Mouse (Mus musculus) embryo, embryonic 10.5 days (tissue): ENCODE data around the gene Abhd5.
A peak's percentile ranks its signal among the peaks of the same experiment; 100 is the strongest.

Source experiments
- DNase-seq: peaks from one replicate; pipeline ENCODE4 v3.0.0-alpha.2; 2015; ENCODE audit warnings: low spot score

Abhd5 gene

GRCm38 (mm10) chr9:122415056-122415775 lies 63.8 kb downstream of the Abhd5 start:
- no peak for DNase-seq

DNA sequence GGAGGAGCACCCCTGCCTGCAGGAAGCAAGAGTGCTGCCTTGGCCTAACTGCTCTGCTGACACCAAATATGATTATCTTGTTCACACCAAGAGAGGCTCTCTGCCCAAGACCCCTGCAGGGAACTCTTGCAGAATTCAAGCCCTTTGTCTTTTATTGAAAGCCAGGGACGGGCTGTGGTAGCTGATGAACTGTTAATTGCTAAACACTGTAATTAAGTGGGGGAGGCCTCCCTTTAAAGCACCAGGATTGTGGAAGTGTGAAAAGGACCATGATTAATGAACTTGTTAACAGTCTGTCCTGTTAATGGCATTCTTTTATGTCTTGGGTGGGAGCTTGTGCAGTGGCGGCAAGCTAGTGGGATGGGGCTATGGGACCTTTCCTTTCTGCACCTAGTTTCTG lies 65.2 kb downstream of the Abhd5 start:
- DNase-seq = no peak

DNA sequence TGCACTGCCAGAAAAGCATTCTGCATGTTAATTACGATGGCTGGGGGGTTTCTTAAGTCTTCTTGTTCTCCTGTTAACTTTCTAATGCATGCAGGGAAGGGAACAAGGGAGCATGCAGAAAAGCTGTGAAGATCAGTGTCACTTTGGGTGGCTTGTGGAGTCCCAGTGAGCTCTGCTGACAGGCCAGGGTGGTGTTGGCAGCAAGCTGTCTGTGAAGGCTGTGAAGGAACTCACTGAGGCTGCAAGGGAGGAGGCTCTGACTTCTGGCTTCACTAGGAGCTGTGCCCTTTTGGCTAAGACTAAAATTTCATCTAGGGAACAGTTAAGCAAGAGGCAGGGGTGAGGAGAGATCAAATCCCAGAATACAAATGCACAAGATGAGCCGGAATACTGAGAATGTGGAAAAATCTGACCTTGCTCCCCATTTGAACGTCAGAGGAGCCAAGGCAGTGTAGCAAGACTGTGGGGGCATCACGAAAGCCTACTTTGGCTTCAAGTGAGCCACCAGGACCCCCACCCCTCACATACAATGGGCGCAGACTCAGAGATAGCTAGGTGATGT lies 68.9 kb downstream of the Abhd5 start:
- DNase-seq = no peak

DNA sequence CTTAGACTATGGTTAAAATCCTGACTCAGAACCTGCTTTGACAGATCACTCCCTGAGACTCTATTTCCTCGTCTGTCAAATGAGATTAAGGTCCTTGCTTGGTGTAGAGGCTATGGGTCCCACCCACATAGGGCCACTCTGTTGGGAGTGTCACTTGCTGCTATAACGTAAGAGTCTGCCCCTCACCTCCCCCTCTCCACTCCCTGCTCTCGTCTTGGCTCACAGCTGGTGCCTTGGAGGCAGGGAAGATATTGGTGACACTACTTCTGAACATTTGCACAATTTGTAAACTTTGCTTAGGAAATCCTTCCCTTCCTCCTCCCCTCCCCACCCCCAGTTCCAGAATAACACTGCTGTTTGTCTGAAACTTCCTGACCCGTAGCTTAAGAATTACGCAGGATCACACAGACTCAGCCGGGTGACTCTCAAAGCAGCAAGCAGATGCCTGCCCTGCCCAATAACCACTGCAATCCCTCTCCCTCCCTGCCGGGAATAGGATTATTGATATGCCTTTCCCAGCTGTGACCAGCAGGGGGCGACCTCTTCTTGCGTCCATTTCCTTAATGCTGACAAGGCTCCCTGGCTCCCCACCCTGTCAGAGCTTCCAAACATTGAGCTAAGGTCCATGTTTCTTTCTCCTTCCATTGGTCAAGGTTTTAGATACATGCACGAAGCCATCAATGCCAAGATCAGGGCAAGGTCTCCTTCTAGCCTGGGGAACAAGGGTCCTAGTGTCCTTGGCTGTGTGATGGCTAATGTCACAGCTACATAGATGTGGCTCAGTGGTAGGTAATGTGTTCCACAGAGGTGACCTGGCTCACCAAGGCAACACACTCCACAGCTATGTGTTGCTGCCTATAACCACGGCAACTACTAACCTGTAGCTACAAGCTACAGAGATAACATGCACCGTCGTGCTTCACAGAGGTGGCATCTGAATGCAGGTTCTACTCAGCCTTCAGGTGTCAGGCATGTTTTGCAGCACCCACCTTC lies 69.7 kb downstream of the Abhd5 start:
- peak; percentile 91 for DNase-seq

- no peak for DNase-seq
Observed at GRCm38 (mm10) chr9:122421911-122422310, 70.5 kb downstream of the Abhd5 start.

DNA sequence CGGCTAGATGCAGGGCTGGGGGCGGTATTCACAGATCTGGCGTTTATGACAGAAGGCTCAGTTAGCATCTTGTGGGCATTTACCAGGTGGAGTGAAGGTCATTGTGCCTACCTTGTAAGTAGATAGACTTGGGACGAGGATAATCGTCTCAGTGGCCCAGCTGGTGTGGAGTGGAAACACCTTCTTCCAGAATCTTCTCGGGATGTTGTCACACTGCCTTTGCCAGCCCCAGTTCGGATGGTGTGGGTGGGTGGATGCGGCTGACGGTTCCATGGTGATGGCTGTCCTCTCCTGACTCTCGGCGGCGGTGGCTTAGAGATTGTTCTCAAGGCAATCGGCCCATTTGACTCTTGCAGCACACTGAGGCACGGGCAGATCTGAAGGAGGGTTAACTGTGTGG lies 71.3 kb downstream of the Abhd5 start:
- no peak for DNase-seq

DNA sequence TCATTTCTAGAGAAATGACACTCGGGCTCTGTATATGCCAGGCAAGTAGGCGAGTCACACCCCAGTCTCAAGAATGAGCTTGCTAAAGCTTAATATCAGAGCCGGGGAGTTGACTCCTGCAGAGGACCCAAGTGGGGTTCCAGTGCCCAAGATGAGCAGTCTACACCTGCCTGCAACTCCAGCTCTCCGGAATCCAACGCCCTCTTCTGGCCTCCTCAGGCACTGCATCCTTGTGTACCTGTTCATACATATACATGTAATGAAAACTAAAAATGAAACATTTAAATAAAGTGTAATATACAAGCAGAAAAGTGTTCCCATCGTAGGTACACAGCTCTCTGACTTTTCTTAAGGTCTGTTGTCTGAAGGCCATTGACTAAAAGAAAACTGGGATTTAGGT lies 71.7 kb downstream of the Abhd5 start:
- no peak for DNase-seq

GRCm38 (mm10) chr9:122424941-122425608 lies 73.7 kb downstream of the Abhd5 start:
- DNase-seq = peak; percentile 16

- no peak for DNase-seq
Observed at GRCm38 (mm10) chr9:122429058-122429649, 77.7 kb downstream of the Abhd5 start.

- DNase-seq = no peak
Observed at GRCm38 (mm10) chr9:122429685-122430084, 78.3 kb downstream of the Abhd5 start.
